Mouse (Mus musculus) left cerebral cortex, postnatal 14 days (tissue): ENCODE measurements around the gene Zbtb38. TPM values are rescaled to one million over a fixed set of nuclear protein-coding genes. Genes with fewer than 3 reads are reported as not detected.
"Not testable (repeated sequence)": the region's sequence is repeated elsewhere in the genome, so short reads cannot be mapped to it uniquely, and the experiment has no call there.

Source experiments
- DNase-seq, 2 experiments: peaks; one replicate each; pipeline ENCODE4 v3.0.0; 2021 to 2022; ENCODE audit warnings: low spot score in 2 of 2, mixed read lengths in 1 of 2
- intact Hi-C: fragments of 180-260 bp; cut with DNase I; formaldehyde crosslinking; loops from one replicate; pipeline ENCODE4 v1.15.1; 2025
- total RNA-seq, 2 experiments: library from RNA; stranded (reverse); gene quantifications; 2 replicates each; pipeline ENCODE4 v1.2.3; 2021

Zbtb38 gene
- total RNA-seq, 2 experiments from 2014 or later: 47.0 to 49.0 TPM

GRCm38 (mm10) chr9:96696788-96697492 is 55.7 kb downstream of the Zbtb38 start:
- no peak for DNase-seq
- intact Hi-C loops: loop anchor here (5.0 kb wide), 1 partner anchor 35 kb away; no protein-coding TSS in a partner anchor

GRCm38 (mm10) chr9:96696141-96696561 is 56.5 kb downstream of the Zbtb38 start:
- peak; percentile 69 to 74 for DNase-seq
- intact Hi-C loops: loop anchor here (5.0 kb wide), 1 partner anchor 36 kb away; no protein-coding TSS in a partner anchor

GRCm38 (mm10) chr9:96690461-96690863 is 62.2 kb downstream of the Zbtb38 start:
- intact Hi-C loops: no loop called here
- DNase-seq: no peak

GRCm38 (mm10) chr9:96689076-96689475 is 63.6 kb downstream of the Zbtb38 start:
- intact Hi-C loops: no loop called here
- DNase-seq: no peak

GRCm38 (mm10) chr9:96688194-96688875 is 64.3 kb downstream of the Zbtb38 start:
- intact Hi-C loops: no loop called here
- DNase-seq: no peak

- no peak for DNase-seq
- intact Hi-C loops: no loop called here
Observed at GRCm38 (mm10) chr9:96687591-96688186, 64.9 kb downstream of the Zbtb38 start.

- DNase-seq: peak in 1 of 2 experiments; percentile 44
Observed at GRCm38 (mm10) chr9:96685600-96686084, 67.0 kb downstream of the Zbtb38 start.

GRCm38 (mm10) chr9:96684866-96685599 is 67.6 kb downstream of the Zbtb38 start:
- DNase-seq: no peak
- intact Hi-C loops: no loop called here

More at GRCm38 (mm10) chr9:96685600-96686084, 67.0 kb downstream of the Zbtb38 start:
- intact Hi-C loops: no loop called here

GRCm38 (mm10) chr9:96684165-96684792 is 68.4 kb downstream of the Zbtb38 start:
- DNase-seq: no peak
- intact Hi-C loops: no loop called here

- intact Hi-C loops: loop anchor here (5.0 kb wide), 1 partner anchor 79 kb away; no protein-coding TSS in a partner anchor
- no peak for DNase-seq
Observed at GRCm38 (mm10) chr9:96678611-96679010, 74.0 kb downstream of the Zbtb38 start.

- intact Hi-C loops: loop anchor here (5.0 kb wide), 1 partner anchor 80 kb away; no protein-coding TSS in a partner anchor
- DNase-seq: not testable (repeated sequence)
Observed at GRCm38 (mm10) chr9:96677711-96678110, 74.9 kb downstream of the Zbtb38 start.

- intact Hi-C loops: loop anchor here (5.0 kb wide), 1 partner anchor 81 kb away; no protein-coding TSS in a partner anchor
Observed at GRCm38 (mm10) chr9:96676671-96677070, 76.0 kb downstream of the Zbtb38 start.

GRCm38 (mm10) chr9:96675763-96676640 is 76.6 kb downstream of the Zbtb38 start:
- intact Hi-C loops: loop anchor here (5.0 kb wide), 1 partner anchor 81 kb away; no protein-coding TSS in a partner anchor
- DNase-seq: no peak

More at GRCm38 (mm10) chr9:96676671-96677070, 76.0 kb downstream of the Zbtb38 start:
- no peak for DNase-seq

- intact Hi-C loops: loop anchor here (5.0 kb wide), 1 partner anchor 82 kb away; no protein-coding TSS in a partner anchor
- DNase-seq: peak in 1 of 2 experiments; percentile 67
Observed at GRCm38 (mm10) chr9:96675071-96675762, 77.4 kb downstream of the Zbtb38 start.

- intact Hi-C loops: loop anchor here (5.0 kb wide), 1 partner anchor 128 kb away; no protein-coding TSS in a partner anchor
- DNase-seq: no peak
Observed at GRCm38 (mm10) chr9:96674301-96674700, 78.3 kb downstream of the Zbtb38 start.

GRCm38 (mm10) chr9:96672466-96672865 is 80.2 kb downstream of the Zbtb38 start:
- intact Hi-C loops: loop anchor here (5.0 kb wide), 1 partner anchor 130 kb away; no protein-coding TSS in a partner anchor
- DNase-seq: no peak

GRCm38 (mm10) chr9:96671249-96671648 is 81.4 kb downstream of the Zbtb38 start:
- intact Hi-C loops: loop anchor here (5.0 kb wide), 1 partner anchor 131 kb away; no protein-coding TSS in a partner anchor
- DNase-seq: no peak
